Mouse (Mus musculus): ENCODE results near the gene Sac3d1.

- TF ChIP-seq POLR2A (IDR thresholded peaks at IDR 0.05; ENCODE audit: borderline replicate concordance, low read depth, low read length) = 0 out of 2 replicates have a peak, but pooled peaks have one; percentile 71
- no peak for TF ChIP-seq CTCF (IDR thresholded peaks at IDR 0.05; ENCODE audit: low read depth, low read length)
Measured at GRCm38 (mm10) chr19:6117986-6118676, at the start of gene Sac3d1.

All from bone marrow macrophage, adult 2 months (primary cell).